Mouse (Mus musculus) forebrain, embryonic 15.5 days (tissue): Measurements from ENCODE around the gene Ccl28. TPM values are rescaled to one million over a fixed set of nuclear protein-coding genes. Genes with fewer than 3 reads are reported as not detected.
A peak's percentile ranks its signal among the peaks of the same experiment; 100 is the strongest.

Experiments
- ATAC-seq: fragments of 200-750 bp; cut with Nextera tagmentation; replicated peaks from 2 replicates; pipeline ENCODE4 v1.8.0; 2017; ENCODE audit warnings: mild to moderate bottlenecking, moderate TSS enrichment, moderate library complexity
- H3K27ac ChIP-seq: fragments of 300-500 bp; sonication (generic); replicated peaks from 2 replicates; pipeline ENCODE4 v1.5.1; 2015; ENCODE audit warnings: mild to moderate bottlenecking, inconsistent platforms
- H3K27me3 ChIP-seq: fragments of 300-500 bp; sonication (generic); 2 replicates; pipeline ENCODE4 v1.6.1; 2015; ENCODE audit warnings: inconsistent platforms
- H3K36me3 ChIP-seq: fragments of 300-500 bp; sonication (generic); 2 replicates; pipeline ENCODE4 v1.6.1; 2015; ENCODE audit warnings: mild to moderate bottlenecking, inconsistent platforms
- H3K4me1 ChIP-seq: fragments of 300-500 bp; sonication (generic); 2 replicates; pipeline ENCODE4 v1.6.1; 2015; ENCODE audit warnings: inconsistent platforms
- H3K4me2 ChIP-seq: fragments of 300-500 bp; sonication (generic); replicated peaks from 2 replicates; pipeline ENCODE4 v1.6.1; 2015; ENCODE audit warnings: mild to moderate bottlenecking, inconsistent platforms
- H3K4me3 ChIP-seq: fragments of 300-500 bp; sonication (generic); 2 replicates; pipeline ENCODE4 v1.5.1; 2015; ENCODE audit warnings: mild to moderate bottlenecking, inconsistent platforms
- H3K9ac ChIP-seq: fragments of 300-500 bp; sonication (generic); replicated peaks from 2 replicates; pipeline ENCODE4 v1.6.1; 2015; ENCODE audit warnings: mild to moderate bottlenecking, inconsistent platforms
- H3K9me3 ChIP-seq: fragments of 300-500 bp; sonication (generic); 2 replicates; pipeline ENCODE4 v1.6.1; 2016; ENCODE audit warnings: inconsistent platforms
- WGBS: fragments of 180-500 bp; shearing (Covaris S2); methylation state at CpG from one replicate; pipeline ENCODE4 v1.1.7; 2015; ENCODE audit warnings: mixed read lengths; 5-methylcytosine and 5-hydroxymethylcytosine counted together
- polyA plus RNA-seq: library from polyadenylated mRNA; unstranded; fragments of >200 nt; fragmentation: Nextera tagmentation; extraction: Ambion mirVana; gene quantifications from 2 replicates; pipeline ENCODE4 v1.2.1, GENCODE M21; 2015

The Ccl28 gene
- polyA plus RNA-seq, 1 experiment from 2014 or later = 0.51 TPM

- Histone ChIP-seq H3K4me2 (peak overlapping the region; percentile 59), H3K36me3 (no peaks in the 10 kb centered on the region), H3K4me3 (peak overlapping the region; percentile 50), H3K27ac (no peak overlapping the region), H3K27me3 (no peaks in the 10 kb centered on the region), H3K4me1 (no peaks in the 10 kb centered on the region), H3K9ac (peak overlapping the region; percentile 47), H3K9me3 (no peaks in the 10 kb centered on the region)
- WGBS = 14% methylated on average over 28 of the region's 33 CpGs
- peak; percentile 96 for ATAC-seq
Measured at GRCm38 (mm10) chr13:119631482-119632155, 8.0 kb downstream of the Ccl28 start.

- no peak overlapping the region for H3K27ac ChIP-seq
- WGBS = 83% methylated on average over 4 of the region's 4 CpGs
- peak; percentile 36 for ATAC-seq
Measured at GRCm38 (mm10) chr13:119632156-119632548, 8.5 kb downstream of the Ccl28 start.

GRCm38 (mm10) chr13:119635496-119635895 lies 11.9 kb downstream of the Ccl28 start:
- H3K9ac ChIP-seq = no peak overlapping the region
- H3K4me3 ChIP-seq = no peak overlapping the region
- no peaks in the 10 kb centered on the region for H3K4me1 ChIP-seq
- WGBS = 66% methylated on average over 2 of the region's 2 CpGs
- ATAC-seq = no peak
- no peaks in the 10 kb centered on the region for H3K9me3 ChIP-seq
- H3K4me2 ChIP-seq = no peak overlapping the region
- H3K36me3 ChIP-seq = no peaks in the 10 kb centered on the region
- H3K27me3 ChIP-seq = no peaks in the 10 kb centered on the region
- no peak overlapping the region for H3K27ac ChIP-seq

More at GRCm38 (mm10) chr13:119632156-119632548, 8.5 kb downstream of the Ccl28 start:
- Histone ChIP-seq H3K4me2 (peak overlapping the region; percentile 59), H3K9ac (no peak overlapping the region), H3K36me3 (no peaks in the 10 kb centered on the region), H3K4me1 (no peaks in the 10 kb centered on the region), H3K4me3 (peak overlapping the region; percentile 50), H3K27me3 (no peaks in the 10 kb centered on the region), H3K9me3 (no peaks in the 10 kb centered on the region)

- Histone ChIP-seq H3K27me3 (no peaks in the 10 kb centered on the region), H3K9me3 (no peaks in the 10 kb centered on the region), H3K4me2 (no peak overlapping the region), H3K36me3 (no peaks in the 10 kb centered on the region), H3K4me3 (no peak overlapping the region), H3K9ac (no peak overlapping the region), H3K27ac (no peak overlapping the region), H3K4me1 (no peaks in the 10 kb centered on the region)
- no peak for ATAC-seq
- 71% methylated on average over 4 of the region's 4 CpGs for WGBS
Measured at GRCm38 (mm10) chr13:119637837-119638236, 14.2 kb downstream of the Ccl28 start.

GRCm38 (mm10) chr13:119638449-119638848 lies 14.8 kb downstream of the Ccl28 start:
- no peak overlapping the region for H3K4me3 ChIP-seq
- no peak overlapping the region for H3K4me2 ChIP-seq
- H3K9ac ChIP-seq = no peak overlapping the region
- H3K4me1 ChIP-seq = no peaks in the 10 kb centered on the region
- no peaks in the 10 kb centered on the region for H3K36me3 ChIP-seq
- H3K9me3 ChIP-seq = no peaks in the 10 kb centered on the region
- WGBS = 91% methylated on average over 5 of the region's 5 CpGs
- no peak for ATAC-seq
- H3K27ac ChIP-seq = no peak overlapping the region
- no peaks in the 10 kb centered on the region for H3K27me3 ChIP-seq

- Histone ChIP-seq H3K27ac (no peak overlapping the region), H3K9ac (no peak overlapping the region), H3K36me3 (no peaks in the 10 kb centered on the region), H3K4me3 (no peak overlapping the region), H3K9me3 (no peaks in the 10 kb centered on the region), H3K4me2 (no peak overlapping the region), H3K4me1 (no peaks in the 10 kb centered on the region), H3K27me3 (no peaks in the 10 kb centered on the region)
- no peak for ATAC-seq
- 75% methylated on average over 5 of the region's 5 CpGs for WGBS
Measured at GRCm38 (mm10) chr13:119639302-119639701, 15.7 kb downstream of the Ccl28 start.

GRCm38 (mm10) chr13:119640504-119640903 lies 16.9 kb downstream of the Ccl28 start:
- Histone ChIP-seq H3K4me2 (no peak overlapping the region), H3K36me3 (no peaks in the 10 kb centered on the region), H3K27ac (no peak overlapping the region), H3K9me3 (no peaks in the 10 kb centered on the region), H3K9ac (no peak overlapping the region), H3K4me3 (no peak overlapping the region), H3K4me1 (no peaks in the 10 kb centered on the region), H3K27me3 (no peaks in the 10 kb centered on the region)
- ATAC-seq = peak; percentile 43; the same call in 1 of the 2 replicates
- 36% methylated on average over 4 of the region's 4 CpGs for WGBS

GRCm38 (mm10) chr13:119641145-119641544 lies 17.5 kb downstream of the Ccl28 start:
- H3K27me3 ChIP-seq = no peaks in the 10 kb centered on the region
- no peak overlapping the region for H3K4me3 ChIP-seq
- ATAC-seq = no peak
- H3K9ac ChIP-seq = no peak overlapping the region
- H3K9me3 ChIP-seq = no peaks in the 10 kb centered on the region
- H3K4me1 ChIP-seq = no peaks in the 10 kb centered on the region
- no peak overlapping the region for H3K27ac ChIP-seq
- 87% methylated on average over 7 of the region's 7 CpGs for WGBS
- H3K36me3 ChIP-seq = no peaks in the 10 kb centered on the region
- no peak overlapping the region for H3K4me2 ChIP-seq

- Histone ChIP-seq H3K4me2 (no peak overlapping the region), H3K27ac (no peak overlapping the region), H3K27me3 (no peaks in the 10 kb centered on the region), H3K4me1 (no peaks in the 10 kb centered on the region), H3K9ac (no peak overlapping the region), H3K4me3 (no peak overlapping the region), H3K36me3 (no peaks in the 10 kb centered on the region), H3K9me3 (no peaks in the 10 kb centered on the region)
- ATAC-seq = no peak
- WGBS = 71% methylated on average over 5 of the region's 5 CpGs
Measured at GRCm38 (mm10) chr13:119644769-119645168, 21.1 kb downstream of the Ccl28 start.

- Histone ChIP-seq H3K27ac (no peak overlapping the region), H3K36me3 (no peaks in the 10 kb centered on the region), H3K9me3 (no peaks in the 10 kb centered on the region), H3K9ac (no peak overlapping the region), H3K4me2 (no peak overlapping the region), H3K4me3 (no peak overlapping the region), H3K4me1 (no peaks in the 10 kb centered on the region), H3K27me3 (no peaks in the 10 kb centered on the region)
- 91% methylated on average over 1 of the region's 1 CpGs for WGBS
- ATAC-seq = no peak
Measured at GRCm38 (mm10) chr13:119646511-119646910, 22.9 kb downstream of the Ccl28 start.

GRCm38 (mm10) chr13:119648891-119649698 lies 25.5 kb downstream of the Ccl28 start:
- Histone ChIP-seq H3K27me3 (no peaks in the 10 kb centered on the region), H3K36me3 (no peaks in the 10 kb centered on the region), H3K9me3 (no peaks in the 10 kb centered on the region), H3K4me1 (no peaks in the 10 kb centered on the region), H3K27ac (peak overlapping the region; percentile 39; the same call in 1 of the 2 replicates), H3K9ac (no peak overlapping the region), H3K4me3 (no peak overlapping the region), H3K4me2 (0 out of 2 replicates have a peak overlapping the region, but pooled peaks have one; percentile 11)
- WGBS = 49% methylated on average over 15 of the region's 15 CpGs
- ATAC-seq = peak; percentile 57; the same call in 1 of the 2 replicates

- Histone ChIP-seq H3K4me2 (0 out of 2 replicates have a peak overlapping the region, but pooled peaks have one; percentile 11), H3K27ac (peak overlapping the region; percentile 39; the same call in 1 of the 2 replicates), H3K27me3 (no peaks in the 10 kb centered on the region), H3K9ac (no peak overlapping the region), H3K36me3 (no peaks in the 10 kb centered on the region), H3K9me3 (no peaks in the 10 kb centered on the region), H3K4me3 (no peak overlapping the region), H3K4me1 (no peaks in the 10 kb centered on the region)
- ATAC-seq = 0 out of 2 replicates have a peak, but pooled peaks have one; percentile 43
- WGBS = 81% methylated on average over 1 of the region's 1 CpGs
Measured at GRCm38 (mm10) chr13:119649699-119650046, 26.1 kb downstream of the Ccl28 start.
